Comparison of ENCODE assay signal across 8 mouse cellular contexts in genomic region chr1:64020672-64021635, GRCm38 (mm10).
A peak's percentile ranks its signal among the peaks of the same experiment; 100 is the strongest.
DNase-seq lines count a peak whose midpoint lies in the region; ATAC-seq lines count a peak whose summit lies in the region.

No protein-coding gene starts in this region.

- no peaks in the 10 kb centered on the region for H3K9me3 ChIP-seq in forebrain, embryonic 12.5 days
- no peaks in the 10 kb centered on the region for H3K9me3 ChIP-seq in hindbrain, embryonic 16.5 days (ENCODE audit: control insufficient read depth, low read length)
- no peaks in the 10 kb centered on the region for H3K9me3 ChIP-seq in limb, embryonic 10.5 days (replicated peaks)
- no peaks in the 10 kb centered on the region for H3K9me3 ChIP-seq in midbrain, embryonic 16.5 days (replicated peaks; ENCODE audit: control insufficient read depth, low read length, poor library complexity, severe bottlenecking)

- peaks cover 4% of the 10 kb centered on the region; the same call in 1 of the 2 replicates for H3K27me3 ChIP-seq in forebrain, embryonic 12.5 days
- no peaks in the 10 kb centered on the region for H3K27me3 ChIP-seq in hindbrain, embryonic 16.5 days (replicated peaks; ENCODE audit: control insufficient read depth, insufficient read depth, low read length)
- H3K27me3 ChIP-seq in limb, embryonic 10.5 days (ENCODE audit: low read depth, poor library complexity, severe bottlenecking), result no peaks in the 10 kb centered on the region
- H3K27me3 ChIP-seq in midbrain, embryonic 16.5 days (ENCODE audit: control insufficient read depth, insufficient read depth, low read depth, low read length), result no peaks in the 10 kb centered on the region

- DNase-seq in right cerebral cortex, postnatal 10 days (ENCODE audit: low spot score in 2 of 2), result peak; percentile 76 to 82
- no peak for DNase-seq in right cerebral cortex, postnatal 25 days
- DNase-seq in limb, embryonic 10.5 days (ENCODE audit: low spot score), result peak; percentile 47
- no peak for DNase-seq in spleen, postnatal 36 days (ENCODE audit: low spot score in 2 of 2)
- DNase-seq in ovary, postnatal 10 days (ENCODE audit: low spot score), result no peak

- WGBS in forebrain, embryonic 12.5 days, result 40% methylated on average over 19 of the region's 19 CpGs
- WGBS in hindbrain, embryonic 16.5 days, result 28% methylated on average over 19 of the region's 19 CpGs
- 34% methylated on average over 19 of the region's 19 CpGs for WGBS in limb, embryonic 10.5 days
- 47% methylated on average over 19 of the region's 19 CpGs for WGBS in midbrain, embryonic 16.5 days

- peaks cover 23% of the 10 kb centered on the region for H3K4me1 ChIP-seq in forebrain, embryonic 12.5 days
- H3K4me1 ChIP-seq in hindbrain, embryonic 16.5 days (ENCODE audit: control insufficient read depth, insufficient read depth, low read depth, low read length), result peaks cover 10% of the 10 kb centered on the region
- H3K4me1 ChIP-seq in limb, embryonic 10.5 days, result peaks cover 35% of the 10 kb centered on the region
- peaks cover 12% of the 10 kb centered on the region for H3K4me1 ChIP-seq in midbrain, embryonic 16.5 days (ENCODE audit: control insufficient read depth, insufficient read depth, low read length)

- H3K36me3 ChIP-seq in forebrain, embryonic 12.5 days (replicated peaks), result no peaks in the 10 kb centered on the region
- H3K36me3 ChIP-seq in hindbrain, embryonic 16.5 days (ENCODE audit: control insufficient read depth, insufficient read depth, low read length), result no peaks in the 10 kb centered on the region
- H3K36me3 ChIP-seq in limb, embryonic 10.5 days, result no peaks in the 10 kb centered on the region
- no peaks in the 10 kb centered on the region for H3K36me3 ChIP-seq in midbrain, embryonic 16.5 days (ENCODE audit: control insufficient read depth, insufficient read depth, low read length)

- peak; percentile 81; the same call in 1 of the 2 replicates for ATAC-seq in forebrain, embryonic 12.5 days (ENCODE audit: low FRiP score)
- ATAC-seq in hindbrain, embryonic 16.5 days, result peak; percentile 76
- peak; percentile 67; the same call in 1 of the 2 replicates for ATAC-seq in midbrain, embryonic 16.5 days

- peak overlapping the region; percentile 24; the same call in 1 of the 2 replicates for H3K4me2 ChIP-seq in forebrain, embryonic 12.5 days
- peak overlapping the region; percentile 36 for H3K4me2 ChIP-seq in hindbrain, embryonic 16.5 days (ENCODE audit: low read length)
- H3K4me2 ChIP-seq in midbrain, embryonic 16.5 days (ENCODE audit: low read length), result no peak overlapping the region

- H3K9ac ChIP-seq in forebrain, embryonic 12.5 days, result no peak overlapping the region
- H3K9ac ChIP-seq in hindbrain, embryonic 16.5 days (ENCODE audit: low read depth, low read length), result no peak overlapping the region; the same call in 1 of the 2 replicates
- no peak overlapping the region for H3K9ac ChIP-seq in midbrain, embryonic 16.5 days (ENCODE audit: low read depth, low read length)

- H3K4me3 ChIP-seq in forebrain, embryonic 12.5 days (replicated peaks), result no peak overlapping the region
- H3K4me3 ChIP-seq in hindbrain, embryonic 16.5 days (ENCODE audit: low read length), result no peak overlapping the region
- H3K4me3 ChIP-seq in limb, embryonic 10.5 days, result peak overlapping the region; percentile 35
- no peak overlapping the region for H3K4me3 ChIP-seq in midbrain, embryonic 16.5 days (ENCODE audit: low read depth, low read length)

- peak overlapping the region; percentile 42; the same call in 1 of the 2 replicates for H3K27ac ChIP-seq in forebrain, embryonic 12.5 days
- H3K27ac ChIP-seq in hindbrain, embryonic 16.5 days (ENCODE audit: low read depth, low read length), result peak overlapping the region; percentile 36; the same call in 1 of the 2 replicates
- H3K27ac ChIP-seq in limb, embryonic 10.5 days, result peak overlapping the region; percentile 81
- H3K27ac ChIP-seq in midbrain, embryonic 16.5 days (ENCODE audit: low read length), result no peak overlapping the region

Comparison
In these comparisons a context has a peak if more than half of its experiments do, and no peak if none do; other contexts are left out.
1. DNase-seq: peak in right cerebral cortex, postnatal 10 days (2 of 2) and limb, embryonic 10.5 days (single experiment); none in right cerebral cortex, postnatal 25 days (single experiment), spleen, postnatal 36 days (0 of 2) and ovary, postnatal 10 days (single experiment).
2. Peak in every context shown above with its lines, with median percentiles within 50 percentile points of each other: ATAC-seq.